Mouse (Mus musculus) heart, postnatal 0 days (tissue): ENCODE data around the gene Igsf8.

ENCODE experiments used
- CTCF ChIP-seq: IDR thresholded peaks from 2 replicates; pipeline ENCODE4 v1.5.1; 2016; ENCODE audit warnings: antibody characterized with exemption, control low read depth, low read depth
- EP300 ChIP-seq: IDR thresholded peaks from 2 replicates; pipeline ENCODE4 v1.6.1; 2016; ENCODE audit warnings: antibody characterized with exemption, low read depth

DNA sequence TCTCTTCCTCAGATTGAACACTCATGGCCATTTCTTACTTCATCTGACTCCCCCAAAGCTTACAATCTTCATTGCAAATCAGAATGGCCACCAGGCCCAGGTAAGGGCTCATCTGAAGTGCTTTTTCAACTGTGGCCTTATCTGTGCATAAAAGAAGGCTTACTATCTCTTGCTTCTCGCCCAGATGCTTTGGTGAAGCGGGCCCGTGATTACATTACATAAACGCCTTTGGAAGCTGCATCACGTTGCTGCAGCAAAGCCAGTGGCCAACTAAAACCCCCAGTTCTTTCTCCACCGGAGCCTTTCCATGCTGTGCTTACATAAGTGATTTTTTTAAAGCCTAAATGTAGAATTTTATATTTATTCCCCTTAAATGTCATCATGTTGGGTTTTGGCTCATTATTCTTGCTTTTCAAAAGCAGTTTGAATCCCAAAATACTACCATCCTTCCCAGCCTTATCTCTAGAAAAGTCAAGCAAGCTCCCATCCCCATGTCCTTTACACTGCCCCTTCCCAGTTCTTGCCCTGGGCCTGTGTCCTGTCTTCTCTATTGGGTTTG, 62.4 kb downstream of the Igsf8 start:
- no peak for TF ChIP-seq CTCF
- no peak for TF ChIP-seq EP300
